Mouse (Mus musculus) limb, embryonic 12.5 days (tissue): ENCODE measurements around the gene Exd1. TPM values are rescaled to one million over a fixed set of nuclear protein-coding genes. Genes with fewer than 3 reads are reported as not detected.

Experiments used
- ATAC-seq: fragments of 200-750 bp; cut with Nextera tagmentation; 2 replicates; pipeline ENCODE4 v1.8.0; 2017; ENCODE audit warnings: low read depth, moderate TSS enrichment; ENCODE audit not compliant: insufficient number of reproducible peaks, insufficient read depth, low FRiP score, low TSS enrichment
- H3K27ac ChIP-seq: fragments of 300-500 bp; sonication (generic); 2 replicates; pipeline ENCODE4 v1.5.1; 2016; ENCODE audit warnings: mild to moderate bottlenecking, moderate library complexity
- H3K27me3 ChIP-seq: fragments of 300-500 bp; sonication (generic); 2 replicates; pipeline ENCODE4 v1.6.1; 2016; ENCODE audit warnings: mild to moderate bottlenecking, moderate library complexity
- H3K36me3 ChIP-seq: fragments of 300-500 bp; sonication (generic); 2 replicates; pipeline ENCODE4 v1.6.1; 2016; ENCODE audit warnings: mild to moderate bottlenecking, moderate library complexity
- H3K4me1 ChIP-seq: fragments of 300-500 bp; sonication (generic); replicated peaks from 2 replicates; pipeline ENCODE4 v1.6.1; 2016
- H3K4me2 ChIP-seq: fragments of 300-500 bp; sonication (generic); 2 replicates; pipeline ENCODE4 v1.6.1; 2016; ENCODE audit warnings: mild to moderate bottlenecking, moderate library complexity
- H3K4me3 ChIP-seq: fragments of 300-500 bp; sonication (generic); replicated peaks from 2 replicates; pipeline ENCODE4 v1.5.1; 2016; ENCODE audit warnings: mild to moderate bottlenecking
- H3K9ac ChIP-seq: fragments of 300-500 bp; sonication (generic); replicated peaks from 2 replicates; pipeline ENCODE4 v1.6.1; 2016; ENCODE audit warnings: mild to moderate bottlenecking, moderate library complexity
- H3K9me3 ChIP-seq: fragments of 300-500 bp; sonication (generic); 2 replicates; pipeline ENCODE4 v1.6.1; 2016; ENCODE audit warnings: mild to moderate bottlenecking, moderate library complexity
- whole genome bisulfite sequencing: fragments of 180-500 bp; shearing (Covaris S2); methylation state at CpG from one replicate; pipeline ENCODE4 v1.1.7; 2016; 5-methylcytosine and 5-hydroxymethylcytosine counted together
- polyA plus RNA-seq: library from polyadenylated mRNA; unstranded; fragments of >200 nt; fragmentation: Nextera tagmentation; extraction: Ambion mirVana; gene quantifications from 2 replicates; pipeline ENCODE4 v1.2.1, GENCODE M21; 2016

The Exd1 gene
- polyA plus RNA-seq, 1 experiment from 2014 or later, result 0.36 TPM

- ATAC-seq, result no peak
- no peaks in the 10 kb centered on the region for H3K9me3 ChIP-seq
- H3K4me2 ChIP-seq, result no peak overlapping the region
- no peak overlapping the region for H3K9ac ChIP-seq
- H3K36me3 ChIP-seq, result peaks cover 11% of the 10 kb centered on the region; the same call in 1 of the 2 replicates
- no peaks in the 10 kb centered on the region for H3K27me3 ChIP-seq
- H3K4me1 ChIP-seq, result no peaks in the 10 kb centered on the region
- WGBS, result 89% methylated on average over 7 of the region's 7 CpGs
- H3K27ac ChIP-seq, result no peak overlapping the region
- no peak overlapping the region for H3K4me3 ChIP-seq
Observed at GRCm38 (mm10) chr2:119566182-119566855, 18.9 kb upstream of the Exd1 start.

GRCm38 (mm10) chr2:119565284-119565683, 17.9 kb upstream of the Exd1 start:
- no peak for ATAC-seq
- Histone ChIP-seq H3K4me3 (no peak overlapping the region), H3K36me3 (peaks cover 11% of the 10 kb centered on the region; the same call in 1 of the 2 replicates), H3K9ac (no peak overlapping the region), H3K4me1 (no peaks in the 10 kb centered on the region), H3K27ac (no peak overlapping the region), H3K9me3 (no peaks in the 10 kb centered on the region), H3K27me3 (no peaks in the 10 kb centered on the region), H3K4me2 (no peak overlapping the region)
- 85% methylated on average over 4 of the region's 4 CpGs for WGBS

- H3K4me2 ChIP-seq, result no peak overlapping the region
- H3K4me1 ChIP-seq, result 0 out of 2 replicates have a peak, but pooled peaks cover 8% of the 10 kb centered on the region
- H3K9ac ChIP-seq, result no peak overlapping the region
- no peak overlapping the region for H3K4me3 ChIP-seq
- WGBS, result 90% methylated on average over 3 of the region's 3 CpGs
- peaks cover 11% of the 10 kb centered on the region; the same call in 1 of the 2 replicates for H3K36me3 ChIP-seq
- H3K9me3 ChIP-seq, result no peaks in the 10 kb centered on the region
- no peak overlapping the region for H3K27ac ChIP-seq
- ATAC-seq, result no peak
- no peaks in the 10 kb centered on the region for H3K27me3 ChIP-seq
Observed at GRCm38 (mm10) chr2:119561794-119562193, 14.4 kb upstream of the Exd1 start.

GRCm38 (mm10) chr2:119558737-119559340, 11.4 kb upstream of the Exd1 start:
- 67% methylated on average over 7 of the region's 7 CpGs for WGBS
- Histone ChIP-seq H3K4me1 (0 out of 2 replicates have a peak, but pooled peaks cover 8% of the 10 kb centered on the region), H3K27me3 (no peaks in the 10 kb centered on the region), H3K27ac (peak overlapping the region; percentile 23; the same call in 1 of the 2 replicates), H3K4me3 (no peak overlapping the region), H3K9me3 (no peaks in the 10 kb centered on the region), H3K36me3 (peaks cover 11% of the 10 kb centered on the region; the same call in 1 of the 2 replicates), H3K4me2 (no peak overlapping the region), H3K9ac (no peak overlapping the region)
- ATAC-seq, result no peak

GRCm38 (mm10) chr2:119558039-119558438, 10.6 kb upstream of the Exd1 start:
- H3K36me3 ChIP-seq, result peaks cover 5% of the 10 kb centered on the region; the same call in 1 of the 2 replicates
- H3K4me3 ChIP-seq, result no peak overlapping the region
- 0 out of 2 replicates have a peak, but pooled peaks cover 8% of the 10 kb centered on the region for H3K4me1 ChIP-seq
- no peak for ATAC-seq
- WGBS, result 83% methylated on average over 3 of the region's 3 CpGs
- H3K27me3 ChIP-seq, result no peaks in the 10 kb centered on the region
- no peaks in the 10 kb centered on the region for H3K9me3 ChIP-seq
- no peak overlapping the region for H3K4me2 ChIP-seq
- no peak overlapping the region for H3K27ac ChIP-seq
- H3K9ac ChIP-seq, result no peak overlapping the region

- Histone ChIP-seq H3K4me2 (no peak overlapping the region), H3K9me3 (no peaks in the 10 kb centered on the region), H3K4me3 (no peak overlapping the region), H3K27ac (no peak overlapping the region), H3K9ac (no peak overlapping the region), H3K36me3 (no peaks in the 10 kb centered on the region), H3K4me1 (peaks cover 13% of the 10 kb centered on the region), H3K27me3 (no peaks in the 10 kb centered on the region)
- ATAC-seq, result no peak
- WGBS, result 70% methylated on average over 2 of the region's 2 CpGs
Observed at GRCm38 (mm10) chr2:119549678-119550077, 2.3 kb upstream of the Exd1 start.

GRCm38 (mm10) chr2:119548691-119549090, 1.3 kb upstream of the Exd1 start:
- Histone ChIP-seq H3K4me2 (peak overlapping the region; percentile 78), H3K27ac (no peak overlapping the region), H3K4me1 (peaks cover 13% of the 10 kb centered on the region), H3K27me3 (no peaks in the 10 kb centered on the region), H3K9me3 (no peaks in the 10 kb centered on the region), H3K4me3 (peak overlapping the region; percentile 74), H3K36me3 (no peaks in the 10 kb centered on the region), H3K9ac (peak overlapping the region; percentile 76; the same call in 1 of the 2 replicates)
- ATAC-seq, result no peak
- WGBS, result 74% methylated on average over 5 of the region's 5 CpGs

- H3K9ac ChIP-seq, result peak overlapping the region; percentile 76; the same call in 1 of the 2 replicates
- H3K27ac ChIP-seq, result no peak overlapping the region
- ATAC-seq, result no peak
- H3K4me2 ChIP-seq, result peak overlapping the region; percentile 78
- no peaks in the 10 kb centered on the region for H3K27me3 ChIP-seq
- WGBS, result 8% methylated on average over 3 of the region's 3 CpGs
- peaks cover 13% of the 10 kb centered on the region for H3K4me1 ChIP-seq
- peak overlapping the region; percentile 74 for H3K4me3 ChIP-seq
- H3K9me3 ChIP-seq, result no peaks in the 10 kb centered on the region
- no peaks in the 10 kb centered on the region for H3K36me3 ChIP-seq
Observed at GRCm38 (mm10) chr2:119548371-119548660, 889 bp upstream of the Exd1 start.

- ATAC-seq, result peak; percentile 75; the same call in 1 of the 2 replicates
- Histone ChIP-seq H3K4me1 (peaks cover 13% of the 10 kb centered on the region), H3K27me3 (no peaks in the 10 kb centered on the region), H3K36me3 (no peaks in the 10 kb centered on the region), H3K9ac (peak overlapping the region; percentile 76; the same call in 1 of the 2 replicates), H3K4me3 (peak overlapping the region; percentile 74), H3K9me3 (no peaks in the 10 kb centered on the region), H3K27ac (peak overlapping the region; percentile 83), H3K4me2 (peak overlapping the region; percentile 78)
- 1% methylated on average over 30 of the region's 30 CpGs for WGBS
Observed at GRCm38 (mm10) chr2:119546848-119547521, 442 bp downstream of the Exd1 start.

- no peak overlapping the region for H3K9ac ChIP-seq
- ATAC-seq, result no peak
- H3K36me3 ChIP-seq, result no peaks in the 10 kb centered on the region
- no peak overlapping the region for H3K4me2 ChIP-seq
- WGBS, result 75% methylated on average over 2 of the region's 2 CpGs
- peaks cover 9% of the 10 kb centered on the region for H3K4me1 ChIP-seq
- H3K9me3 ChIP-seq, result no peaks in the 10 kb centered on the region
- no peaks in the 10 kb centered on the region for H3K27me3 ChIP-seq
- no peak overlapping the region for H3K4me3 ChIP-seq
- no peak overlapping the region for H3K27ac ChIP-seq
Observed at GRCm38 (mm10) chr2:119543656-119544055, 3.8 kb downstream of the Exd1 start.

- H3K4me3 ChIP-seq, result no peak overlapping the region
- H3K4me2 ChIP-seq, result no peak overlapping the region
- H3K27me3 ChIP-seq, result no peaks in the 10 kb centered on the region
- WGBS, result 24% methylated on average over 1 of the region's 1 CpGs
- H3K4me1 ChIP-seq, result peaks cover 4% of the 10 kb centered on the region; the same call in 1 of the 2 replicates
- no peak for ATAC-seq
- H3K9me3 ChIP-seq, result no peaks in the 10 kb centered on the region
- no peak overlapping the region for H3K27ac ChIP-seq
- no peaks in the 10 kb centered on the region for H3K36me3 ChIP-seq
- no peak overlapping the region for H3K9ac ChIP-seq
Observed at GRCm38 (mm10) chr2:119542106-119542505, 5.3 kb downstream of the Exd1 start.
